Mouse (Mus musculus) cerebellum, adult 11 months (tissue): ENCODE results near the gene Lct.
"Not testable (repeated sequence)": the region's sequence is repeated elsewhere in the genome, so short reads cannot be mapped to it uniquely, and the experiment has no call there.

Source experiments
- DNase-seq: peaks from one replicate; pipeline ENCODE4 v3.0.0; 2022

Gene Lct

DNA sequence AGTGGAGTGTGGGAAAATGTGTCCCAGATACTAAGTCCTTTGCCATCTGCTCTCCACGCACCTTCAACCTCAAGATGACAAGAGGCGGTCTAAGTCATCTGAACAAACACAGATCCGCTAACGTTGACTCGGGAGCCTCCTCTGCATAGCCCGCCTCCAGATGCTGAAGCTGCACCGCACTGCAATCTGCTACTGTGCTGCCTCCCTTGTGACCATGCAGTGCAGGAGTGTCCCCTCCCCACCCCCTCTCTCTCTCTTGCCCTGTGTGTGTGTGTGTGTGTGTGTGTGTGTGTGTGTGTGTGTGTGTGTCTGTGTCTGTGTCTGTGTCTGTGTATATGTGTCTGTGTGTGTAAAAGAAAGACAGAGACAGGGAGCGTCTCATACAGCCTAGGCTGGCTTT is 32.8 kb downstream of the Lct start:
- no peak for DNase-seq

DNA sequence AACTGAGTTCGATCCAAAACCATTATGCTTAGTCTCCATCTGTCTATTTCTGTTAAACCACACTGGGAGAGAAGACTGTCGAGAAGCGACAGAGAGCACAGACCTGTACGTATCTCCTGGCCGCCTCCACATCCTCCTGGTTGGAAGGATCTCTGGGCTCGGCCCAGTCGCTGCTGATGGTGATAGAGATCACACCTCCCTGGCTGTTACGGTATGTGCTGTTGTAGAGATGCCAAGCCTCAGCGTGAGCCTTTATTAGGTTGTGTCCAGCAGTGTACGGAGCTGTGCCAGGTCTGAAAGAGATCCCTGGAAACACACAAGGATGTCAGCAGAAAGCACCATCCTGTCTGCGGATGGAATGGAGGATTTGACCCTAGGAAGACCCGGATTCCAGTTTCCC is 34.6 kb downstream of the Lct start:
- peak; percentile 61 for DNase-seq

DNA sequence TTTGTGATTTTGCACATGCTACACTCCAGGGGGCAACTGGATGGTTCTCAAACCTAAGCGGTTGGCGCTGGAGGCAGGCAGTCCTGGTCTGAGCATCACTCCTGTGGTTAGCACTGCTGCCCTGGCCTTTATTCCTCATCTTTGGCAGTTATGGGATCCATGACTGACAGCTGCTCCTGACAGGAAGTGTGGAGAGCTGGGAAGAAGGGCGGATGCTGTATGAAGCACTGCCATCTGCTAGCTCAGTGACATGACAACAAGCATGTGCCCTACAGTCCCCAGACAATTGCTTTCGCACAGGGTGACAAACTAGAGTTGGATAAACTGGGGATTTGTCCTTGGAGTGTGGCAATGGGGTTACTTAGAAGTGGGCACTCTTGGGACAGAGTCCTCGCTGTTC is 37.8 kb downstream of the Lct start:
- DNase-seq, result no peak

DNA sequence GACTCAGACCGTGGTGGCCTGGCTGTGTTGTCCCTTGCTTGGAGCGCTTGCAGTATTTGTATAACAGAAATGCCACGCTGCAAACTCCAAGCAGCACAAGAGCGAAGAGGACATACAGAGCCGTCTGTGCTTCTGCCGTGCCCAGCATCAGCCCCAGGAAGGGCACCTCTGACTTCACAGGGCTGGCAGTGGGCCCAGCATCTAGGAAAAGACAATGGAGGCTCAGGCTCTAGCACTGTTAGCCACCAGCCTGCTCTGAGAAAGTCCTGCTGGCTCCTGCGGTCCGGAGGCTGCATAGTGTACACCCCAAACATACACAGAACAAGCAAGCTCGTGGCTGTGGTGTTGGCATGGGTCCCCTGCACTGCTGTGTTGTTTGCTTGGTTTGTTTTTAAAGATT is 43.0 kb downstream of the Lct start:
- no peak for DNase-seq

DNA sequence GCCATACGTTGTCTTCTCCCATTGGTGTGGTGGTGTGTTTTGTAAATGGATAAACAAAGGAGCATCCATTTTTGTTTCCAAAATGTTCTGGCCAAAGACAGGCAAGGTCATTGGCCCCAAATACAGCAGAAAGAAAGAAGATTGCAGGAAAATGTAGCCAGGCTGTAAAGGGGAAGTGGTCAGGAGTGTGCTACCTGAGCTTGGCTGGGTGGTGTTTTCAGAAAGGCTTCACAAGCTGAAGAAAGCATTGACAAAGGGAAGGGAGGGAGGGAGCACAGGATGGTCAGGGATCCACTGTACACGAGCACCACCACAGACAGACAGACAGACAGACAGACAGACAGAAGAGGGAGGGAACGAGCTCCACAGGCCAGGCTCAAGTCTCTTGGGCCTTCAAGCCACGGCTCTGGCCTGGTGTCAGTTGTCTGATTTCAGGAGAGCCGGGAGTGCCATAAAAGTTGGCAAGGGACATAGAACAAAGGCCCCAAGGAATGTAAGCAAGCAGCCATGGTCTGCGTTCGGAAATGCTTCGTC is 43.9 kb downstream of the Lct start:
- no peak for DNase-seq

DNA sequence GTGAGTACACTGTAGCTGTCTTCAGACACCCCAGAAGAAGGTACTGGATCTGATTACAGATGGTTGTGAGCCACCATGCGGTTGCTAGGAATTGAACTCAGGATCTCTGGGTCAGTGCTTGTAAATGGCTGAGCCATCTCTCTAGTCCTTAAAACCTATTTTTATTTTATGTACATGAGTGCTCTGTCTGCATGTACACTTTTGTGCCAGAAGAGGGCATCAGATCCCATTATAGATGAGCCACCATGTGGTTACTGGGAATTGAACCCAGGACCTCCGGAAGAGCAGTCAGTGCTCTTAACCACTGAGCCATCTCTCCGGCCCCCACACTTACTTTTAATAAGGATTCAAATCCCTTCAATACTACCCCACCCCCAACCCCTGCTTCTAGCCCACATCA is 45.2 kb downstream of the Lct start:
- DNase-seq, result no peak

DNA sequence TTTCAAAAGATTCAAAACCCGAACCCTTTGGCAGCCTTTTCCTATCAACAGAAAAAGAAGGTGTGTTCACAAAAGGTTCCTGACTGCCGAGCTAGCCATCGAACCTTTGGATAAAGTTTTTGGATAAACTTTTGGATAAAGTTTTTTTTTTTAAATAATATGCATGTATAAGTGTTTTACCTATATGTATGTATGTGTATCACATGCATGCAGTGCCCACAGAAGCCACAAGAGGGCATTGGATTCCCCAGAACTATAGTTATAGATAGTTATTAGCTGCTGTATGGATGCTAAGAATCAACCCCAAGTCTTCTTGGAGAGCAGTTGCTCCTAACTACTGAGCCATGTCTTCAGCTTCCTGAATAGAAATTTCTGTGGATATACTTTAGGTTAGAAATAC is 46.4 kb downstream of the Lct start:
- no peak for DNase-seq

DNA sequence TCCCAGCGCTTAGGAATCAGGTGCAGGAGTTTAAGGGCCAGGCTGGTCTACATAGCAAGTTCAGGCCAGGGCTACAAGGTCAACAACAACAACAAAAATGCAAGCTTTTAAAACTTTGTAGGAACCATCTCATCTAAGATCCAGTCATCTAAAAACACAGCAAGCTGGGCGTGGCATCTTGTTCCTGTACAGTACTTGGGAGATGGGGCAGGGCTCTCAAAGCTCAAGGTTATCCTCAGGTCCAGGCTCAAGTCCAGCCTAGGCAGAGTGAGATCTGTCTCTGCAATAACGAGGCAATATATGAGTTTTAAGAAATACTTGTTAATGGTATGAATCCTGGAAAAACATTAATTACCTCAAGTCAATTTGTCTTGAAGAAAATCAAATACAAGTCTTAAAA is 49.6 kb downstream of the Lct start:
- DNase-seq, result no peak

DNA sequence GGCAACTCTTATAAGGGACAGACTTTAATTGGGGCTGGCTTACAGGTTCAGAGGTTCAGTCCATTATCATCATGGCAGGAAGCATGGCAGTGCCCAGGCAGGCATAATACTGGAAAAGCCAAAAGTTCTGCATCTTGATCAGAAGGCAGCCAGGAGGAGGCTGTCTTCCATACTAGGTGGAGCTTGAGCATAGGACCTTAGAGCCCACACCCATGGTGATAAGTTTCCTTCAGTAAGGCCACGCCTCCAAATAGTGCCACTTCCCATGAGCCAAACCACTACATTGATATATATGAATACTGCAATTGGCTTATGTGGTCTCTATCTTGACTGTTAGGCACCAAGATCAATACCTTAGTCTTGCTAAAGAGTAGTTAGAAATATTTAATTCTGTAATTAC is 52.2 kb downstream of the Lct start:
- DNase-seq, result no peak

DNA sequence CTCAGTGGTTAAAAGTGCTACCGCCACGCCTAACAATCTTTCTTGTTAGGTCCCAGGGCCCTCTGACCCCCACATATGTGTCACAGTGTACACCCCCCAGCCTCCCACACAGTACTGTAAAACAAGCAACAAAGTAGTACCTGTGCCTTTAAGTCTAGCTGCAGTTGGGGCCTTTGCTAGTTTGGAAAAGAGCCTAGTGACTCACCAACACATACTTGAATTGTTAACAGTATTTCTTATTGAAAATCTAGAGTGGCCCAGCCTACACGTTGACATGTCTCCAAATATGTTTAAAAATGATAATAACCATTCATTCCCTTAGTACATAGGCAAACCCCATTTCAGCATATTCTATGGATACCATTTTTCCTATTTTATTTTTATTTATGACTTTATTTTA is 57.4 kb downstream of the Lct start:
- no peak for DNase-seq

DNA sequence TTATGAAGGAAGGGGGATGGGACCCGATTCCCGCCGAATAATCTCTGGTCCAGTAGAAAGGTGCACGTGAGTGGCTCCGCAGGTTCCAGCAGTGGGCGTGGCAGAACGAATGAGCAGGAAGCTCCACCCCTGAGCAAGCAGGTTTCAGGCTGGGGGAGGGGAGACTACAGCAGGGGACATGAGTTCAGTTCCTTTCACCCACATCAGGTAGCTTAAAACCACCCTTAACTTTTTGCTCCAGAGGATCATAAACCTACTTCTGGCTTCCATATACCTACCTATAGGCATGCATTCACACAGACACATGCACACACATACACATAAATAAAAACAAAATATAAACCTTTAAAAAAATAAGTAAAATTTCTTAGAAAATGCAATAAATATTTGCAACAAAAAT is 61.1 kb downstream of the Lct start:
- not testable (repeated sequence) for DNase-seq

DNA sequence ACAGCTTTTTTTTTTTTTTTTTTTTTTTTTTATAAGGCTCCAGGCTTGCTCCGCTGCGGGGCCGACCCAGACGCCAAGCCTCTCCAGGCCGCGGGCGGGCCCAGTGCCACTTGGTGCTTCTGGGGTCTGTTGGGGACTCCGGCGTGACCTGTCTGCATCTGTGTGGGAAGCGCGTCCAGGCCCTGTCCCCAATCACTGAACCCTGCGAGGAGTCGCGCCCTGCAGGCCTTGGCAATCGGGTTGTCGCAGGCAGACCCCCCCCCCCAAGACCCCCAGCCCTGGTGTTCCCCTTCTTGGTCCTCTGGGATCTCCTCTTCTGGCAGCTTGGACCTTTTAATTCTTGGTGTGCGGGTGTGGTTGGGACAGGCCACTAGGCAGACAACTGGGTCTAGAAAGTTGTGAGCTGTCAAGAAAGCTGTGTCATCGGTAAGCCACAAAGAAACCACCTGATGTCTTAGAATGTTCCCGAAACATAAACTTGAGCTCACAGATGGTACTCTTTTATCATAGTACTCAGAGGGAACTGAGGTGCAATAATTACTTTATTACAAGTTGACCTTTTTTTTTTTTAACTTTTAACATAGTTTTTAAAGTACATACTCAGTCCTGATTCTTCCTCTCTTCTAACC is 83.3 kb downstream of the Lct start:
- peak; percentile 41 for DNase-seq

DNA sequence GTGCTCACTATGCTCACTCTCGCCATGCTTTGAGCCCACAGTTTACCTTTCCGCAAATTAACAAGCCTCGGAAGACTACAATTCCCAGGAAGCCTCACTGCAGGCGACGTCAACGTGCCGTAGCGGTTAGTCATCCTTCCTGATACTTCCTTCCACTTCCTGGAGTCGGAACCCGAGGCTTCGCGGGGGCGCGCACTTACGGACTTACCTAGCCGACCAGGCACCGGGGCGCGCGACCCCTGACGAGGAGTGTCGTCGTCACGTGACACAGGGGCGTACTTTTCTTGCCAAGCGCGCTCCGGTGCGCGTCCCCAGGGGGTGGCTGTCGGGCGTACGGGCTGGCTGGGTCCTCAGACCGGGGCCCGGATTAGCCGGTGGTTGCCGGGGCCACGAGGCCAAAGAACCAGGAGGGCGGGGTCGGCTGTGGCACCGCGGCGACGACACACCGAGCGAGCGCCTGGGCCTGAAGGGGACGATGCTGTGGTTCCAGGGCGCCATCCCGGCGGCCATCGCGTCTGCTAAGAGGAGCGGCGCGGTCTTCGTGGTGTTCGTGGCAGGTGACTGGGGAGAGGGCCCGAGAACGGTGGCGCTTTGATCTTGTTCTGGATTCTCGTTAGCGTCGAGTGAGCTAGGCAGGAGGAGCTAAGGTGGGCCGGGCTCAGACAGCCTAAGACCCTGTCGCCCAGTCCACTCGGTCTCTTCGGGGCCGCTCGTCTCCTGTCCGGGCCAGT is 84.0 kb downstream of the Lct start:
- DNase-seq, result peak; percentile 94

DNA sequence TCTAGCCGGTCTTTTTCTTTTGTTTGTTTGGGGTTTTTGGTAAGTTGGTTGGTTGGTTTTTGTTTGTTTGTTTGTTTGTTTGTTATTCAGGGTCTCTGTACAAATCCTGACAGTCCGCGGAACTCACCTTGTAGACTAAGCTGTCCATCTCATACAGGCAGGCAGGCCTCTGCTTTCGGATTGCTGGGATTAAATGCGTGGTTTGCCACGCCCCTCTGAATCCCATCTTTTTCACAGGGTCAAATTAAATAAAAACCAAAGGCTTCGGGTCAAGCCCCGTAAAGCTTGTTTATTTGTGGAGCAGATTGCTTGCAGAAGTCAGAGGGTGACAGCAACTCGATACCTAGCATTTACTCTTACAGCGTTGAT is 84.5 kb downstream of the Lct start, which contains the start of gene Ubxn4:
TSS of gene Ubxn4 (plus strand) at position 338 of the 369 bp plus-strand sequence.
- DNase-seq, result peak; percentile 14

DNA sequence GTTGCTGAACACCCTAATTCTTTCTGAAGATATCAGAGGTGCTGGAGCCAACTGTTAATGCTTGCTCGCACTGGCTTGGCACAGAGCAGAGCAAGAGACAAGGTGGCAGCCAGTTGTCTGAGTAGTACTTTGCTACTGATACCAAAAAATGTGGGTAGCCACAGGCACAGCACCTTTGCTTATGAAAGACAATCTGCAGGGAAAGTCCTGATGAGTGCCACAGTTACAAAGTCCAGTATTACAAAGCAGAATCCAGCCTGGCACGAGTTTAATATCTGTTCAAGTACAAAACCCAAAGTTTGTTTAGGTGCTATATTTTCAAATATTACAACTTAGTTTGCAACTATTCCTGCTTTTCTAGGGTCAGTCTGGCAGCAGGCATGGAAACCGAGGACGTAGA is 92.9 kb downstream of the Lct start:
- DNase-seq, result no peak
